Mouse (Mus musculus) midbrain, postnatal 0 days (tissue): Measurements from ENCODE around the gene Bbx. TPM values are rescaled to one million over a fixed set of nuclear protein-coding genes. Genes with fewer than 3 reads are reported as not detected.

Source experiments
- ATAC-seq: fragments of 200-750 bp; cut with Nextera tagmentation; 2 replicates; pipeline ENCODE4 v1.8.0; 2017; ENCODE audit warnings: moderate number of reproducible peaks, mild to moderate bottlenecking, moderate TSS enrichment, moderate library complexity; ENCODE audit not compliant: low FRiP score
- DNase-seq: peaks from one replicate; pipeline ENCODE4 v3.0.0-alpha.2; 2015; ENCODE audit warnings: low spot score
- H3K27ac ChIP-seq: fragments of 300-500 bp; sonication (generic); 2 replicates; pipeline ENCODE4 v1.5.1; 2014; ENCODE audit warnings: low read depth, mild to moderate bottlenecking, low read length, mixed read lengths
- H3K27me3 ChIP-seq: fragments of 300-500 bp; sonication (generic); 2 replicates; pipeline ENCODE4 v1.6.1; 2014; ENCODE audit warnings: low read length, control low read depth, mixed read lengths; ENCODE audit not compliant: insufficient read depth
- H3K36me3 ChIP-seq: fragments of 300-500 bp; sonication (generic); 2 replicates; pipeline ENCODE4 v1.6.1; 2014; ENCODE audit warnings: low read length, control low read depth, mixed read lengths; ENCODE audit not compliant: insufficient read depth
- H3K4me1 ChIP-seq: fragments of 300-500 bp; sonication (generic); 2 replicates; pipeline ENCODE4 v1.6.1; 2014; ENCODE audit warnings: mild to moderate bottlenecking, control low read depth, antibody characterized with exemption, low read length, mixed read lengths; ENCODE audit not compliant: insufficient read depth
- H3K4me2 ChIP-seq: fragments of 300-500 bp; sonication (generic); 2 replicates; pipeline ENCODE4 v1.6.1; 2014; ENCODE audit warnings: low read depth, mild to moderate bottlenecking, low read length, mixed read lengths; ENCODE audit not compliant: poor library complexity, severe bottlenecking
- H3K4me3 ChIP-seq: fragments of 300-500 bp; sonication (generic); 2 replicates; pipeline ENCODE4 v1.5.1; 2014; ENCODE audit warnings: low read depth, mild to moderate bottlenecking, low read length, moderate library complexity
- H3K9ac ChIP-seq: fragments of 300-500 bp; sonication (generic); replicated peaks from 2 replicates; pipeline ENCODE4 v1.6.1; 2014; ENCODE audit warnings: mild to moderate bottlenecking, low read length, moderate library complexity, mixed read lengths; ENCODE audit not compliant: poor library complexity, severe bottlenecking
- H3K9me3 ChIP-seq: fragments of 300-500 bp; sonication (generic); 2 replicates; pipeline ENCODE4 v1.6.1; 2016; ENCODE audit warnings: low read length, control low read depth
- CTCF ChIP-seq: IDR thresholded peaks from 2 replicates; pipeline ENCODE4 v1.5.1; 2016; ENCODE audit warnings: antibody characterized with exemption, mild to moderate bottlenecking
- WGBS: fragments of 180-500 bp; shearing (Covaris S2); extraction: QIAGEN DNeasy Blood & Tissue Kit; methylation state at CpG from one replicate; pipeline ENCODE4 v1.1.7; 2014; 5-methylcytosine and 5-hydroxymethylcytosine counted together
- polyA plus RNA-seq: library from polyadenylated mRNA; unstranded; fragments of >200 nt; fragmentation: Nextera tagmentation; extraction: Ambion mirVana; gene quantifications from 2 replicates; pipeline ENCODE4 v1.2.1, GENCODE M21; 2015
- total RNA-seq: library from RNA; depleted of rRNA; stranded (reverse); fragments of >200 nt; gene quantifications from 2 replicates; pipeline ENCODE4 v1.2.3, GENCODE M21; 2014

Bbx gene
- total and polyA plus RNA-seq, 2 experiments from 2014 or later = 10.7 to 11.8 TPM

DNA sequence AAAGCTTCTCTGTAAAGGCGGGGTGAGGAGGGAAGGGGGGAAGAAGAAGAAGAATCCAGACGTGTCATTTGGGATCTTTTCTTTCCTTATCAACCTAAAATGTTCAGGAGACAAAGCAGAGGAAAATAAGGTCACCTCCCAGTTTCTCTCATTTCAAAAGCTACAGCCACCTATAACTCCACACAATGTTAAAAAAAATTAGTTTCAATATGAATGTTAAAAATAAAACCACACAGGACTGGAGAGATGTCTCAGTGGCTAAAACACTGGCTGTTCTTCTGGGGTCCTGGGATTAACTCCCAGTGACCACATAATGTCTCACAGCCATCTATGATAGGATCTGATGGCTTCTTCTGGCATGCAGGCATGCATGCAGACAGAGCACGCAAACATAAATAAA is 43.7 kb downstream of the Bbx start:
- Histone ChIP-seq H3K9ac (no peak overlapping the region), H3K4me3 (no peak overlapping the region), H3K27ac (no peak overlapping the region), H3K4me1 (no peaks in the 10 kb centered on the region), H3K9me3 (no peaks in the 10 kb centered on the region), H3K36me3 (no peaks in the 10 kb centered on the region), H3K27me3 (no peaks in the 10 kb centered on the region), H3K4me2 (no peak overlapping the region)
- DNase-seq (no peak), ATAC-seq (no peak)
- TF ChIP-seq CTCF = no peak
- WGBS = 75% methylated on average over 3 of the region's 3 CpGs

DNA sequence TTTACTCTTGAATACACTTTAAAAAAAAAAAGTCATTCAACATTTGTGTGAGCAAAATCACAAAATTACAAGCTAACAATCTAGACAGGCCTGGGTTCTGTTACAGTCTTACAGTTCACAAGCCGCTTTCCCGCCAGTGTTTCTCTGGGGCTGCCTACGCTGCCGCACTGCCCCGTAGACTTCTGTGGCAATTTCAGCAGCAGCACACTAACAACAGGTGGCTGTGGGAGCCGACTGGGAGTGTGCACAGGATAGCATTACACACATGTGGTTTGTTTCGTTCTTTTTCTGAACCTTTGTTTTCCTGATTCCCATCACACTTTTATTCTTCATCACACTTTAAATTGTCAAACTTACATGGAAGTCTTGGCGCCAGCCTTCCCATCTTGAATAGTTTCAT is 48.6 kb downstream of the Bbx start:
- Histone ChIP-seq H3K27ac (no peak overlapping the region), H3K9ac (no peak overlapping the region), H3K4me3 (no peak overlapping the region), H3K27me3 (no peaks in the 10 kb centered on the region), H3K4me1 (0 out of 2 replicates have a peak, but pooled peaks cover 2% of the 10 kb centered on the region), H3K36me3 (no peaks in the 10 kb centered on the region), H3K9me3 (no peaks in the 10 kb centered on the region), H3K4me2 (no peak overlapping the region)
- 96% methylated on average over 8 of the region's 8 CpGs for WGBS
- no peak for TF ChIP-seq CTCF
- DNase-seq (no peak), ATAC-seq (no peak)

DNA sequence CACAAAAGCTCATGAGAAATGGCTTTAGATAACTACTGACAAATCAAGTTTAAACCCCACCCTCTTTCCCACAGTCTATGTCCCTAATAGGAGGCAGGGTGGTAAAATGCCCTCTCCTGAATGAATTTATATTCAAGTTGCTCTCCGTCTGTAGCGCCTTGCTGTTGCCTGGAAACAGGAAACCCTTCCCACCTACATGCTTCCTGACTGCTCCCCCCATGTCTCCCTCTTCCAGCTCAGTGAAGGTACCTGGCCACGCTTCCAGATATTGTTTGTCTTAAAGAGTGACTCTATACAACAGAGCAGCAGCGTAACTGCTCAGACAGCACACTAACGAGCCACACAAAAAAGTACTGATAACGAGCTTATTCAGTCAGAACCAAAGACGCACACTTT is 50.8 kb downstream of the Bbx start:
- peak overlapping the region; percentile 24; the same call in 1 of the 2 replicates for H3K9ac ChIP-seq
- peak; percentile 27 for DNase-seq
- peak overlapping the region; percentile 43 for H3K4me2 ChIP-seq

DNA sequence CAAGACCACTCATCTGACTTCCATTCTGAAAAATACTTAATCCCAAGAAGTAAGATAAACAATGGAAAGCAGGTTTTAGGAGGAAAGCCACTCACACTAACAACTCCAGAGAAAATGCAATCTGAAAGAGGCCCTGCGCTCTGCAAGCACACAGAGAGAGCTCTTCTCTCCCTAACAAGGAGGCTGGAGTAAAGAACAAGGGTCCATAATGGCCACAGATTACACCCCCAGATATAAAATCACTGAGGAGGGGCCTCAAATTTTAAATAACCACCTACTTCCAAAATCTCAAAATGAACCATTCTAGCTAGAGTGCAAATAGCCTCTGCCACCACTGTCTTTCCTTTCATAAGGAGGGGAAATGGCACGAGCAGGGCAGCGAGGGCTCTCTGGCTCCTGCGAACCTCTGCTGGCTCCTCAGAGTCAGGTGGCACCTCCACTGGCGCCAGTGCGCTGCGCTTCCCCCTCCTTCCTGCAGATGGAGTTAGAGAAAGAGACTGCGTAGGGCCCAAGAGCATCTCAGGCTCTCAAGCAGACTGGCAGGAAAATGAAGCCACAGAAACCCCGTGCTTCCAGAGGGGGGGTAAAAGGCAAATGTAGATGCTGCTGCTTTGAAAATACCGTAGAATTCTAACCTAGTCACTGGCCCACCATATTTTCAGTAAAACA is 51.4 kb downstream of the Bbx start:
- H3K9ac ChIP-seq = peak overlapping the region; percentile 24; the same call in 1 of the 2 replicates
- peak; percentile 80 for TF ChIP-seq CTCF

More for the DNA sequence above, 50.8 kb downstream of the Bbx start:
- no peak for TF ChIP-seq CTCF
- Histone ChIP-seq H3K27me3 (no peaks in the 10 kb centered on the region), H3K27ac (no peak overlapping the region), H3K36me3 (no peaks in the 10 kb centered on the region), H3K9me3 (no peaks in the 10 kb centered on the region), H3K4me1 (0 out of 2 replicates have a peak, but pooled peaks cover 2% of the 10 kb centered on the region), H3K4me3 (peak overlapping the region; percentile 28)
- WGBS = 16% methylated on average over 7 of the region's 7 CpGs
- peak; percentile 85 for ATAC-seq

DNA sequence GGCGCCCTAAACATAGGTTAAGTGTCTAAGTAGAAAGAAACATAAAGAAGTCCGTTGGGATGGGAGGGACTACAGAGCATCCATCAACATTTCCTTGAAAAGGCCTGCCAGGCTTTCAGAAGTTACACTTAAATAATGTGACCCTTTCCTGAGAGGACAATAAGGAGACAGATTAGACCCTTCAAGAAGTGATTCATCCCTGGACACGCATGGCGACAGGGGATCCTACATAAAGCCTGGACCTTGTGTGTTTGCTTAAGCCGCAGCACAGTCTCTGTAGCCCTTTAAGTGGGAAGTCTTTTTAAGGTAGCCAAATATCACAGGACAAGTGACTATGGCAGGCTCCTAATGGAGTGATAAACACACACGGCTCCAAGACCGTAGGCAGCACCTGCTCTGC is 52.0 kb downstream of the Bbx start:
- no peak overlapping the region for H3K9ac ChIP-seq
- no peak overlapping the region for H3K27ac ChIP-seq
- DNase-seq (no peak), ATAC-seq (no peak)
- H3K27me3 ChIP-seq = no peaks in the 10 kb centered on the region
- no peaks in the 10 kb centered on the region for H3K9me3 ChIP-seq
- no peak overlapping the region for H3K4me3 ChIP-seq
- 0 out of 2 replicates have a peak, but pooled peaks cover 2% of the 10 kb centered on the region for H3K4me1 ChIP-seq
- 33% methylated on average over 7 of the region's 7 CpGs for WGBS
- H3K36me3 ChIP-seq = no peaks in the 10 kb centered on the region
- TF ChIP-seq CTCF = no peak
- peak overlapping the region; percentile 43; the same call in 1 of the 2 replicates for H3K4me2 ChIP-seq

More for the DNA sequence above, 51.4 kb downstream of the Bbx start:
- ATAC-seq (peak; percentile 94), DNase-seq (peak; percentile 85)
- WGBS = 20% methylated on average over 10 of the region's 10 CpGs
- H3K27ac ChIP-seq = no peak overlapping the region
- no peaks in the 10 kb centered on the region for H3K27me3 ChIP-seq
- no peaks in the 10 kb centered on the region for H3K9me3 ChIP-seq
- H3K4me3 ChIP-seq = peak overlapping the region; percentile 28
- peak overlapping the region; percentile 43 for H3K4me2 ChIP-seq
- 0 out of 2 replicates have a peak, but pooled peaks cover 2% of the 10 kb centered on the region for H3K4me1 ChIP-seq
- H3K36me3 ChIP-seq = no peaks in the 10 kb centered on the region

DNA sequence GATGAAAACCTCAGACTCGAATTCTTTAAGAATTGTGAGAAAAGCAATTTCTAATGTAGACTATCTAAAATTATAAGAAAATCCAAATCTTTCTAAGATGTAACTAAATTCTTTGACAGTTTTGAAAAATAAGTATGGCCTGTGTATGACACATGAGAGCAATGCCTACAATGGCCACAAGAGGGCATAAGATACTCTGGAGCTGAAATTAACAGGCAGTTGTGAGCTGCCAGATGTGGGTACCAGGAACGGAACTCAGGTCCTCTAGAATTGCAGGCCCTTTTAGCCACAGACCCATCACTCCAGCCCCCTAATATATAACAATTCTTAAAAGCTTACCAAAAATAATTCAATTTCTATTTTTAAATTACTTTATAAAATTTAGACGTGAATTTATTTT is 57.6 kb downstream of the Bbx start:
- no peaks in the 10 kb centered on the region for H3K36me3 ChIP-seq
- H3K4me1 ChIP-seq = no peaks in the 10 kb centered on the region
- H3K4me3 ChIP-seq = no peak overlapping the region
- H3K27me3 ChIP-seq = no peaks in the 10 kb centered on the region
- peak; percentile 64 for TF ChIP-seq CTCF
- ATAC-seq (no peak), DNase-seq (peak; percentile 39)
- no peaks in the 10 kb centered on the region for H3K9me3 ChIP-seq
- no peak overlapping the region for H3K9ac ChIP-seq
- no peak overlapping the region for H3K4me2 ChIP-seq
- WGBS = 91% methylated on average over 3 of the region's 3 CpGs
- H3K27ac ChIP-seq = no peak overlapping the region
